Mouse (Mus musculus) small intestine, adult 10 weeks (tissue): ENCODE results near the gene Coa6. TPM values are rescaled to one million over a fixed set of nuclear protein-coding genes. Genes with fewer than 3 reads are reported as not detected.

Source experiments
- polyA plus RNA-seq: library from polyadenylated mRNA; stranded (reverse); fragments of 350-450 nt; fragmentation: Illumina TruSeq; extraction: RNeasy Lipid Tissue Mini Kit (QIAGEN cat#74804); gene quantifications from one replicate; pipeline ENCODE4 v1.2.3, GENCODE M21; 2014; ENCODE audit warnings: low replicate concordance

The Coa6 gene
- polyA plus RNA-seq = 60.6 TPM

DNA sequence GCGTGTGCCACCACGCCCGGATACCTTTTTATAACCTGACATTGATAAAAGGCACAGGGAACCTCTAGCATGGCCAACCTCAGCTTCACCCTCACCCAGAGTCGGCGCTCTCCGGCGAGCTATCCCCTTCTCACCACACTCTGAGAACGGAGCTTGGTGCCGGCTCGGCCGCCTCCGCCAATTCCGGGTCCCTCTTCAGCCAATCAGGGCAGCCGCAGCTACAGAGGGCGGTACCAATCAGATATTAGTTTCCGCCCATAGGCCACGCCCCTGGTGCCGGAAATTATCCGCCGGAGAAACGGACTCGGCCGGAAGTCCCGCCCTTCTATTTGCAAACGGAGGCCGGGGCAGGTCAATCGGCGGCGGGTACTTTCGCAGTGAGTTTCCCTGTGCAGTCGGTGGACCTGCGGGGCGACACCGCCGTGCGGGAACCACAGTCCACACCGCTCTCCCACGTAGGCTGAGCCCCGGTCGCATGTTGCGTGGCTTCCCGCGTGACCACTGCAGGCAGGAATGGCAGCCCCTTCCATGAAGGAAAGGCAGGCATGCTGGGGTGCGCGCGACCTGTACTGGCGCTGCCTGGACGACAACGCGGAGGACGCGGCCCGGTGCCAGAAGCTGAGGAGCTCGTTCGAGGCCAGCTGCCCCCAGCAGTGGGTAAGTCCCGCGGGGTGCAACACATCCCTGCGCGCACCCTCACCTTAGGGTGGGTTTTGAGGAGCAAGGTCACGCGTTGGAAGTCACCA, at the start of gene Coa6:
Gene Coa6, plus strand, starts transcription at position 342 of the 746 bp plus-strand sequence.

DNA sequence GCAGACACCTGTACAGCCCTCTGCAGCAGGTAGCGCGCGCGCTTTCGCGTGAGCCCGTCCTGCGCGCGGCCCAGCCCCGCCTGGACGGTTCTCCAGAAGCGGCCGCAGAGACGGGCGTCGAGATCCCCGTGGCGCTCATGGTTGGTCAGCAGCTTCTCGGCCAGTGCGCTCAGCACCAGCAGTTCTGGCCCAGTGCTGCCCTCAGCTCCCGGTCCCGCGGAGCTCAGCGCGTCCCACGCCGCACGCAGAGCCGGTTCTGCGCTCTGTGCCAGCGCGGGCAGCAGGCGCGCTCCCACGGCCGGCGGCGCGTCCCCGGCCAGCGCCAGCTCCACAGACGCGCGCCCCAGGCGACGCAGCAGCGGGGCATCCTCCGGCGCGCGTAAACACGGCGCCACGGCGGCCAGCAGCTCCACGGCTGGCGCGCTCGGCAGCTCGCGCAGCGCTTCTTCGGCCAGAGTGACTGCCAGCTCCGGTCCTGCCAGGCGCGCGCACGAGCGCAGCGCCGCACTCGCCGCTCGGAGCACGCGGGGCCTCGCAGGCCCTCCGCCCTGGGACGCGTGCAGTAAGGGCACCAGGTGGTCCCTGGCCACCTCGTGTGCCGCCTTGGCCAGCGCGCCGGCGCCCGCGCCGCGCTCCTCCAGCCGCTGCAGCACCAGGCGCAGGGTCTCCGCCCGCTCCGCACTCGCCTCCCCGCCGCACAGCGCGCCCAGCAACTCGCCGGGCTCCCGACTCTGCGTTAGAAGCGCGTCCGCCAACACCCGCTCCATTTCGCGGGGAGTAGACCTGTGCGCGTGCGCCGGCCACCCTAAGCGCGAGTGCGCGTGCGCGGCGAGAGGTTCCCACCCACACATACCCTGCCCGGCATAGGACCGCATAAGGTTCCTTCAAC, 52.2 kb downstream of the Coa6 start, which contains the start of gene Tarbp1:
Gene Tarbp1, minus strand, starts transcription at position 767 of the 889 bp plus-strand sequence.

Other genes with a start within 250 kb of the Coa6 start
- 0.22 TPM for gene Slc35f3, start 124.0 kb upstream of the Coa6 start, polyA plus RNA-seq
- 3.8 TPM for gene Tarbp1, start 52.5 kb downstream of the Coa6 start, polyA plus RNA-seq
- gene Irf2bp2, start 171.5 kb downstream of the Coa6 start, polyA plus RNA-seq = 20.5 TPM